Mouse (Mus musculus) MN1 (cell line): ENCODE results near the gene Lrrc10.
"Not testable (repeated sequence)": the region's sequence is repeated elsewhere in the genome, so short reads cannot be mapped to it uniquely, and the experiment has no call there.

Experiments used
- DNase-seq: peaks from one replicate; pipeline ENCODE4 v3.0.0-alpha.2; 2016; ENCODE audit warnings: low spot score

Lrrc10 gene

GRCm38 (mm10) chr10:117045175-117046056 is at the start of gene Lrrc10:
Gene Lrrc10, plus strand, starts transcription at chr10:117045341.
- no peak for DNase-seq

- DNase-seq = no peak
Measured at GRCm38 (mm10) chr10:116995584-116996235, 49.4 kb upstream of the Lrrc10 start.

- DNase-seq = peak; percentile 78
Measured at GRCm38 (mm10) chr10:116996236-116996600, 48.9 kb upstream of the Lrrc10 start.

GRCm38 (mm10) chr10:116998716-116999455 is 46.3 kb upstream of the Lrrc10 start:
- DNase-seq = no peak

- DNase-seq = peak; percentile 58
Measured at GRCm38 (mm10) chr10:117000975-117001374, 44.2 kb upstream of the Lrrc10 start.

- DNase-seq = no peak
Measured at GRCm38 (mm10) chr10:117004695-117005094, 40.4 kb upstream of the Lrrc10 start.

- DNase-seq = no peak
Measured at GRCm38 (mm10) chr10:117005707-117006464, 39.3 kb upstream of the Lrrc10 start.

- DNase-seq = no peak
Measured at GRCm38 (mm10) chr10:117009691-117010090, 35.5 kb upstream of the Lrrc10 start.

- no peak for DNase-seq
Measured at GRCm38 (mm10) chr10:117011047-117011446, 34.1 kb upstream of the Lrrc10 start.

- peak; percentile 80 for DNase-seq
Measured at GRCm38 (mm10) chr10:117013689-117014390, 31.3 kb upstream of the Lrrc10 start.

- DNase-seq = no peak
Measured at GRCm38 (mm10) chr10:117014565-117014964, 30.6 kb upstream of the Lrrc10 start.

- no peak for DNase-seq
Measured at GRCm38 (mm10) chr10:117018281-117018840, 26.8 kb upstream of the Lrrc10 start.

- peak; percentile 83 for DNase-seq
Measured at GRCm38 (mm10) chr10:117021020-117021754, 24.0 kb upstream of the Lrrc10 start.

- DNase-seq = peak; percentile 45
Measured at GRCm38 (mm10) chr10:117023693-117024092, 21.4 kb upstream of the Lrrc10 start.

GRCm38 (mm10) chr10:117025776-117026175 is 19.4 kb upstream of the Lrrc10 start:
- DNase-seq = not testable (repeated sequence)

- no peak for DNase-seq
Measured at GRCm38 (mm10) chr10:117026176-117026575, 19.0 kb upstream of the Lrrc10 start.

- no peak for DNase-seq
Measured at GRCm38 (mm10) chr10:117031160-117031559, 14.0 kb upstream of the Lrrc10 start.

- peak; percentile 93 for DNase-seq
Measured at GRCm38 (mm10) chr10:117033785-117034184, 11.4 kb upstream of the Lrrc10 start.

GRCm38 (mm10) chr10:117040355-117040754 is 4.8 kb upstream of the Lrrc10 start:
- DNase-seq = no peak

- no peak for DNase-seq
Measured at GRCm38 (mm10) chr10:117042295-117042694, 2.8 kb upstream of the Lrrc10 start.
